Mouse (Mus musculus): ENCODE results near the gene Fmnl2.

GRCm38 (mm10) chr2:52931315-52931714, 73.7 kb downstream of the Fmnl2 start:
- TF ChIP-seq CTCF (conservative IDR thresholded peaks at IDR 0.05 in 1 of 2, IDR thresholded peaks at IDR 0.05 in 1 of 2; ENCODE audit: low read depth in 2 of 2, low read length in 2 of 2) (no peak), ELF1 (IDR thresholded peaks at IDR 0.05; ENCODE audit: low read depth, low read length) (no peak), RCOR1 (conservative IDR thresholded peaks at IDR 0.05; ENCODE audit: low read depth, low read length) (no peak), ZC3H11A (IDR thresholded peaks at IDR 0.05; ENCODE audit: low read depth, low read length) (no peak), MAFK (IDR thresholded peaks at IDR 0.05; ENCODE audit: insufficient replicate concordance, low read length) (no peak), POLR2A (IDR thresholded peaks at IDR 0.05; ENCODE audit: low read depth, low read length) (no peak), ZNF384 (IDR thresholded peaks at IDR 0.05; ENCODE audit: low read depth, low read length) (no peak)

All from CH12.LX (cell line).